Mouse (Mus musculus) heart, embryonic 12.5 days (tissue): ENCODE measurements around the gene Slc15a2. TPM values are rescaled to one million over a fixed set of nuclear protein-coding genes. Genes with fewer than 3 reads are reported as not detected.

ENCODE experiments used
- microRNA-seq: library from miRNA; unstranded; fragments of <30 nt; microRNA quantifications from one replicate; pipeline ENCODE4, GENCODE M21; 2017
- polyA plus RNA-seq: library from polyadenylated mRNA; unstranded; fragments of >200 nt; fragmentation: Nextera tagmentation; extraction: Ambion mirVana; gene quantifications from 2 replicates; pipeline ENCODE4 v1.2.1, GENCODE M21; 2016

Gene Slc15a2
- polyA plus RNA-seq, 1 experiment from 2014 or later: 0.92 TPM

Small RNA genes lying within 50 kb of the gene (microRNA-seq; reads per million reads assigned to microRNA genes)
- gene Gm22617: not detected

Other genes starting within 250 kb of the Slc15a2 start
- 0.04 and 0.24 TPM in 2 replicates for gene Casr, start 222.8 kb downstream of the Slc15a2 start, polyA plus RNA-seq
- gene Cd86, start 118.9 kb downstream of the Slc15a2 start, polyA plus RNA-seq: 0.48 and 0.72 TPM in 2 replicates
- gene Ildr1, start 91.0 kb downstream of the Slc15a2 start, polyA plus RNA-seq: 0.09 TPM in 1 of 2 replicates, not detected in the other
- 33.4 and 34.1 TPM in 2 replicates for gene Iqcb1, start 43.4 kb upstream of the Slc15a2 start, polyA plus RNA-seq
- 0.45 and 0.80 TPM in 2 replicates for gene Eaf2, start 90.0 kb upstream of the Slc15a2 start, polyA plus RNA-seq
- 59.3 and 64.2 TPM in 2 replicates for gene Golgb1, start 90.2 kb upstream of the Slc15a2 start, polyA plus RNA-seq
- gene Hcls1, start 150.0 kb upstream of the Slc15a2 start, polyA plus RNA-seq: 4.1 and 4.2 TPM in 2 replicates
- 10.1 and 10.4 TPM in 2 replicates for gene Fbxo40, start 205.5 kb upstream of the Slc15a2 start, polyA plus RNA-seq
- gene Polq, start 226.8 kb upstream of the Slc15a2 start, polyA plus RNA-seq: 7.2 and 7.3 TPM in 2 replicates